In the genomic region with DNA sequence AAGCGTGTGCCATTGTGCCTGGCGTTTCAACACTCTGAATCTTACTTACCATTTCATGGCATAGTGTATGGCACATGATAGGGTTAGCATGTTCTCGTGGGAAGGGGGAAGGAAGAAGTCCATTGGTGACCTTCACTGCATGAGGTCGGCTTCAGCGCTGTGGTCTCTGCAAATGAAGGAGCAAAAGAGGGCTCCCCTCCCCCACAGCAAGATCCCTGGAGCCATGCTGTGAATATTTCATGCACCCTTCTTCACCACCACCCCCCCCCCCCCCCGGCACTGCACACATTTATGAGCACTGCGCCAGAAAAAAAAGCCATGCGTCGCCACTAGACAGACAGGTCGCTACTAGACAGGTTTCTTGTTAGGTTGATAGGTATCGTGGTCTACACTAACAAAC, we compare ENCODE assay signal across 19 mouse cellular contexts.
DNase-seq lines count a peak whose midpoint lies in the region; ATAC-seq and TF ChIP-seq lines count a peak whose summit lies in the region.
"Had no signal": no experiment of that assay in that cellular context is flagged by ENCODE, and none has a peak within 500 bp of the region (broad histone marks: within the 10 kb centered on the region; RNA-seq: fewer than 3 reads in every experiment).

No protein-coding gene starts in this region.

- no peak for TF ChIP-seq POLR2A in kidney, adult 2 months (IDR thresholded peaks at IDR 0.05; ENCODE audit: low read depth, low read length)
- no peak for TF ChIP-seq POLR2A in limb, embryonic 14.5 days (IDR thresholded peaks at IDR 0.05; ENCODE audit: borderline replicate concordance, extremely low read depth, insufficient read depth, insufficient read length)

- peak; percentile 90 for DNase-seq in heart, adult 11 months
- DNase-seq in heart, postnatal 14 days = no peak
- no peak for DNase-seq in kidney, adult 2 months
- no peak for DNase-seq in limb, embryonic 14.5 days (ENCODE audit: low spot score)
- no peak for DNase-seq in urinary bladder, postnatal 25 days (ENCODE audit: low spot score)
- DNase-seq: cerebellum, adult 11 months; cerebellum, adult 9-11 months; kidney, adult 11 months; lung, postnatal 4 days; thymus, postnatal 14 days had no signal

- H3K36me3 ChIP-seq in kidney, embryonic 15.5 days = 0 out of 2 replicates have a peak, but pooled peaks cover 5% of the 10 kb centered on the region
- H3K36me3 ChIP-seq in kidney, adult 2 months (ENCODE audit: control insufficient read depth, insufficient read depth, low read length) = no peaks in the 10 kb centered on the region
- H3K36me3 ChIP-seq in limb, embryonic 14.5 days (ENCODE audit: control insufficient read depth, insufficient read depth, low read length) = peaks cover 9% of the 10 kb centered on the region
- H3K36me3 ChIP-seq: hindbrain, embryonic 13.5 days; neural tube, embryonic 15.5 days had no signal

- peaks cover 61% of the 10 kb centered on the region for H3K4me1 ChIP-seq in kidney, embryonic 15.5 days
- peaks cover 58% of the 10 kb centered on the region for H3K4me1 ChIP-seq in kidney, adult 2 months (ENCODE audit: control insufficient read depth, insufficient read depth, low read length)
- peaks cover 72% of the 10 kb centered on the region for H3K4me1 ChIP-seq in brown adipose tissue, adult 24 weeks (ENCODE audit: control insufficient read depth, insufficient read depth, insufficient read length, low read length)
- peaks cover 72% of the 10 kb centered on the region for H3K4me1 ChIP-seq in limb, embryonic 14.5 days (ENCODE audit: control insufficient read depth, insufficient read depth, low read length)

- no peak for ATAC-seq in kidney, embryonic 15.5 days (replicated peaks; ENCODE audit: low FRiP score)
- ATAC-seq in limb, embryonic 14.5 days (ENCODE audit: low FRiP score, low read depth) = no peak
- ATAC-seq: midbrain, embryonic 16.5 days; Patski had no signal

- H3K9me3 ChIP-seq in kidney, embryonic 15.5 days (replicated peaks) = no peaks in the 10 kb centered on the region
- H3K9me3 ChIP-seq in limb, embryonic 14.5 days (ENCODE audit: control insufficient read depth, low read length) = no peaks in the 10 kb centered on the region
- H3K9me3 ChIP-seq: hindbrain, embryonic 13.5 days; neural tube, embryonic 15.5 days had no signal

- WGBS in kidney, embryonic 15.5 days = 73% methylated on average over 11 of the region's 11 CpGs
- 57% methylated on average over 11 of the region's 11 CpGs for WGBS in kidney, adult 2 months
- WGBS in limb, embryonic 14.5 days = 54% methylated on average over 11 of the region's 11 CpGs

- no peaks in the 10 kb centered on the region for H3K27me3 ChIP-seq in kidney, embryonic 15.5 days
- no peaks in the 10 kb centered on the region for H3K27me3 ChIP-seq in kidney, adult 2 months (replicated peaks; ENCODE audit: control insufficient read depth, insufficient read depth, low read length)
- H3K27me3 ChIP-seq in limb, embryonic 14.5 days (ENCODE audit: control insufficient read depth, insufficient read depth, low read length) = no peaks in the 10 kb centered on the region
- H3K27me3 ChIP-seq: CH12.LX; hindbrain, embryonic 13.5 days; neural tube, embryonic 15.5 days; Patski had no signal

- H3K27ac ChIP-seq in kidney, embryonic 15.5 days = peak overlapping the region; percentile 9; the same call in 1 of the 2 replicates
- H3K27ac ChIP-seq in kidney, adult 2 months (ENCODE audit: insufficient read depth, low read depth, low read length) = no peak overlapping the region
- H3K27ac ChIP-seq in brown adipose tissue, adult 24 weeks (replicated peaks; ENCODE audit: low read depth, low read length) = peak overlapping the region; percentile 63
- H3K27ac ChIP-seq in limb, embryonic 14.5 days (replicated peaks; ENCODE audit: low read depth, low read length) = 0 out of 2 replicates have a peak overlapping the region, but pooled peaks have one; percentile 19
- H3K27ac ChIP-seq: hindbrain, embryonic 13.5 days; kidney, postnatal 0 days; neural tube, embryonic 15.5 days had no signal

- H3K9ac ChIP-seq in kidney, embryonic 15.5 days = no peak overlapping the region
- H3K9ac ChIP-seq in limb, embryonic 14.5 days (ENCODE audit: low read depth, low read length, severe bottlenecking) = no peak overlapping the region
- H3K9ac ChIP-seq: hindbrain, embryonic 13.5 days; neural tube, embryonic 15.5 days had no signal

- H3K4me2 ChIP-seq in kidney, embryonic 15.5 days = no peak overlapping the region
- H3K4me2 ChIP-seq in limb, embryonic 14.5 days (replicated peaks; ENCODE audit: low read depth, low read length, severe bottlenecking) = no peak overlapping the region
- H3K4me2 ChIP-seq: hindbrain, embryonic 13.5 days; neural tube, embryonic 15.5 days had no signal

- intact Hi-C loops in heart, postnatal 14 days (cut with DNase I) = no loop called here

- no peak overlapping the region for H3K4me3 ChIP-seq in kidney, embryonic 15.5 days (replicated peaks)
- no peak overlapping the region for H3K4me3 ChIP-seq in kidney, adult 2 months (ENCODE audit: insufficient read depth, low read depth, low read length)
- no peak overlapping the region for H3K4me3 ChIP-seq in brown adipose tissue, adult 24 weeks (ENCODE audit: insufficient read depth, low read depth, low read length)
- H3K4me3 ChIP-seq in limb, embryonic 14.5 days (replicated peaks; ENCODE audit: low read length) = no peak overlapping the region
- H3K4me3 ChIP-seq: hindbrain, embryonic 13.5 days; myocyte; neural tube, embryonic 15.5 days had no signal

- TF ChIP-seq CTCF in kidney, adult 2 months (conservative IDR thresholded peaks at IDR 0.05; ENCODE audit: insufficient read depth, insufficient read length, low read depth, low read length) = no peak
